Mouse (Mus musculus): Measurements from ENCODE around the gene Ephb1.

DNA sequence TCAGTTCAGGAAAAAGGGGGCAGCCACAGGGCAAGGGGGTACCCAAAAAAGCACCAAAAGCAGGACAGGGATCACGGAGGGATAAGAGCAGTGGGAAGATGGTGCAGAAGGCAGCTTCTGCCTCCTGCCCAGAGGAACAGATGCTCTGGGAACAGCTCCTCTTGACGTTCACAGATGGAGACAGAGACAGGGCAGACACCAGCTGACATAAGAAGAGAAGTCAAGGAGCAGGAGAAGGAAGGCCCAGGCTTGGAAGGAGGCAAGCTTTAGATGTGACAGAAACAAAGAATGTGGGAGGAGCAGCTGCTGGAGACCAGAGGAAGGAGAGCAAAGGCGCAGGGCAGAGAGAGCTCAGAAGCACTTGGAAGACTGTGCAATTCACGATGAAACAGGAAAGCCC is 398.3 kb downstream of the Ephb1 start:
- no peak for TF ChIP-seq CTCF (IDR thresholded peaks at IDR 0.05; ENCODE audit: control insufficient read depth, insufficient read depth, insufficient read length)
- TF ChIP-seq MYOG (IDR thresholded peaks at IDR 0.05; ENCODE audit: control insufficient read depth, extremely low read depth, insufficient read length), result no peak
- TF ChIP-seq MYOD1 (IDR thresholded peaks at IDR 0.05; ENCODE audit: control insufficient read depth, insufficient read length, low read depth), result no peak
- TF ChIP-seq MAX (IDR thresholded peaks at IDR 0.05), result no peak
- no peak for TF ChIP-seq FOSL1 (IDR thresholded peaks at IDR 0.05; ENCODE audit: insufficient read depth, low read length, poor library complexity, severe bottlenecking)
- no peak for TF ChIP-seq CEBPB (IDR thresholded peaks at IDR 0.05; ENCODE audit: low read depth)
